Mouse (Mus musculus): Measurements from ENCODE around the gene Lrrc7. TPM values are rescaled to one million over a fixed set of nuclear protein-coding genes. Genes with fewer than 3 reads are reported as not detected.

Gene Lrrc7
- polyA plus RNA-seq, 1 experiment, result not detected

GRCm38 (mm10) chr3:158310391-158310790 lies 251.6 kb downstream of the Lrrc7 start:
- no peaks in the 10 kb centered on the region for H3K4me1 ChIP-seq (ENCODE audit: control insufficient read depth, insufficient read depth, low read length)
- WGBS, result 21% methylated on average over 2 of the region's 2 CpGs
- TF ChIP-seq POLR2A (IDR thresholded peaks at IDR 0.05; ENCODE audit: insufficient read depth, low read depth, low read length) (no peak), CTCF (IDR thresholded peaks at IDR 0.05; ENCODE audit: insufficient read depth, low read depth, low read length) (no peak)
- no peak overlapping the region for H3K4me3 ChIP-seq (ENCODE audit: insufficient read depth, low read depth, low read length)
- H3K27ac ChIP-seq (ENCODE audit: insufficient read depth, low read depth, low read length), result no peak overlapping the region

- no peak overlapping the region for H3K27ac ChIP-seq (ENCODE audit: insufficient read depth, low read depth, low read length)
- H3K4me3 ChIP-seq (ENCODE audit: insufficient read depth, low read depth, low read length), result no peak overlapping the region
- no peaks in the 10 kb centered on the region for H3K4me1 ChIP-seq (ENCODE audit: control insufficient read depth, insufficient read depth, low read length)
- no peak for TF ChIP-seq CTCF (IDR thresholded peaks at IDR 0.05; ENCODE audit: insufficient read depth, low read depth, low read length)
- no peak for TF ChIP-seq POLR2A (IDR thresholded peaks at IDR 0.05; ENCODE audit: insufficient read depth, low read depth, low read length)
These were observed 254.6 kb downstream of the Lrrc7 start for GRCm38 (mm10) chr3:158307415-158307814.

DNA sequence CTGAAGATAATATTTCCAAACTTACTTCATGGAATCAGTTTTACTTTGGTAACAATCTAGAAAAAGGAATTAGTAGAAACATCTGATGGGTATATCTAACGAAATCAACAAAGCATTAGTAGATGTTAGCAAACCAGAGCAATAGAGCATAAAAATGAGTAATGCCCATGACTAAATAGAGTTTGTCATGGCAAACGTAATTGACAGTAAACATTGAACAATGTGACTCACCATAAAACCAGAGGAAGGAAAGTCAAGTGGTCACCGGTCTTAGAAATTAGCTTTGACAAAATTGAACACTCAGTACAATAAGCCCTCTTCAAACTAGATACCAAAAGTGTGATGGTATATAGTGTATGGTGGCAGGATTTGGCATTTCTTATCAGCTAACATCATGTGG lies 263.3 kb downstream of the Lrrc7 start:
- WGBS, result 76% methylated on average over 3 of the region's 3 CpGs
- no peak for TF ChIP-seq CTCF (IDR thresholded peaks at IDR 0.05; ENCODE audit: insufficient read depth, low read depth, low read length)
- TF ChIP-seq POLR2A (IDR thresholded peaks at IDR 0.05; ENCODE audit: insufficient read depth, low read depth, low read length), result no peak
- Histone ChIP-seq H3K27ac (ENCODE audit: insufficient read depth, low read depth, low read length) (no peak overlapping the region), H3K4me3 (ENCODE audit: insufficient read depth, low read depth, low read length) (no peak overlapping the region), H3K4me1 (ENCODE audit: control insufficient read depth, insufficient read depth, low read length) (no peaks in the 10 kb centered on the region)

- TF ChIP-seq CTCF (IDR thresholded peaks at IDR 0.05; ENCODE audit: insufficient read depth, low read depth, low read length) (no peak), POLR2A (IDR thresholded peaks at IDR 0.05; ENCODE audit: insufficient read depth, low read depth, low read length) (no peak)
- Histone ChIP-seq H3K27ac (ENCODE audit: insufficient read depth, low read depth, low read length) (no peak overlapping the region), H3K4me1 (ENCODE audit: control insufficient read depth, insufficient read depth, low read length) (no peaks in the 10 kb centered on the region), H3K4me3 (ENCODE audit: insufficient read depth, low read depth, low read length) (no peak overlapping the region)
- 53% methylated on average over 5 of the region's 5 CpGs for WGBS
These were observed 267.0 kb downstream of the Lrrc7 start for GRCm38 (mm10) chr3:158295041-158295440.

GRCm38 (mm10) chr3:158284431-158284830 lies 277.6 kb downstream of the Lrrc7 start:
- no peak overlapping the region for H3K27ac ChIP-seq (ENCODE audit: insufficient read depth, low read depth, low read length)
- WGBS, result 68% methylated on average over 1 of the region's 1 CpGs
- H3K4me3 ChIP-seq (ENCODE audit: insufficient read depth, low read depth, low read length), result no peak overlapping the region
- no peaks in the 10 kb centered on the region for H3K4me1 ChIP-seq (ENCODE audit: control insufficient read depth, insufficient read depth, low read length)
- TF ChIP-seq POLR2A (IDR thresholded peaks at IDR 0.05; ENCODE audit: insufficient read depth, low read depth, low read length) (no peak), CTCF (IDR thresholded peaks at IDR 0.05; ENCODE audit: insufficient read depth, low read depth, low read length) (no peak)

DNA sequence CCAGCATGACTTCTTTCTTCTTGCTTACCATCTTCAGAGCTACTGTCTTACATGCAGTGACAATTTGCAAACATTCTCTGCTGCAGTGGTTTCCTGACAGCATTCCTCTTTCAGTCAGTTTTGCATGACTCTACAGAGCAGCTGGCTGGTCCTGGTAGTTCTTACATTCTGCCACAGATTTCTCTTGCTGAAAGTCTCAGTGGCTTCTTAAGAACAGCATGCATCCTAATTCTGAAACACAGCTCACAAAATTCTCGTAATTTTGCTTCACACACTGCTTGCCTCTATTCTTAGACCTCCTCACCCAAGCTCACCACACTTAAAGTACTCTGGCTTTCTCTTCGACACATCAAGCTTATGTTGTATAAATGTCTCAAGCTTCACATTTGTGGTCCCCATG lies 283.4 kb downstream of the Lrrc7 start:
- TF ChIP-seq CTCF (IDR thresholded peaks at IDR 0.05; ENCODE audit: insufficient read depth, low read depth, low read length) (no peak), POLR2A (IDR thresholded peaks at IDR 0.05; ENCODE audit: insufficient read depth, low read depth, low read length) (no peak)
- WGBS, result 45% methylated on average over 2 of the region's 2 CpGs
- Histone ChIP-seq H3K4me3 (ENCODE audit: insufficient read depth, low read depth, low read length) (no peak overlapping the region), H3K27ac (ENCODE audit: insufficient read depth, low read depth, low read length) (no peak overlapping the region), H3K4me1 (ENCODE audit: control insufficient read depth, insufficient read depth, low read length) (no peaks in the 10 kb centered on the region)

- H3K27ac ChIP-seq (ENCODE audit: insufficient read depth, low read depth, low read length), result no peak overlapping the region
- no peak overlapping the region for H3K4me3 ChIP-seq (ENCODE audit: insufficient read depth, low read depth, low read length)
- 100% methylated on average over 1 of the region's 1 CpGs for WGBS
- peaks cover 2% of the 10 kb centered on the region; the same call in 1 of the 2 replicates for H3K4me1 ChIP-seq (ENCODE audit: control insufficient read depth, insufficient read depth, low read length)
- no peak for TF ChIP-seq CTCF (IDR thresholded peaks at IDR 0.05; ENCODE audit: insufficient read depth, low read depth, low read length)
- TF ChIP-seq POLR2A (IDR thresholded peaks at IDR 0.05; ENCODE audit: insufficient read depth, low read depth, low read length), result no peak
These were observed 289.3 kb downstream of the Lrrc7 start for GRCm38 (mm10) chr3:158272700-158273099.

GRCm38 (mm10) chr3:158270887-158271286 lies 291.1 kb downstream of the Lrrc7 start:
- H3K27ac ChIP-seq (ENCODE audit: insufficient read depth, low read depth, low read length), result no peak overlapping the region
- WGBS, result 33% methylated on average over 1 of the region's 1 CpGs
- H3K4me3 ChIP-seq (ENCODE audit: insufficient read depth, low read depth, low read length), result no peak overlapping the region
- peaks cover 2% of the 10 kb centered on the region; the same call in 1 of the 2 replicates for H3K4me1 ChIP-seq (ENCODE audit: control insufficient read depth, insufficient read depth, low read length)
- TF ChIP-seq POLR2A (IDR thresholded peaks at IDR 0.05; ENCODE audit: insufficient read depth, low read depth, low read length), result no peak
- no peak for TF ChIP-seq CTCF (IDR thresholded peaks at IDR 0.05; ENCODE audit: insufficient read depth, low read depth, low read length)

- H3K4me1 ChIP-seq (ENCODE audit: control insufficient read depth, insufficient read depth, low read length), result no peaks in the 10 kb centered on the region
- H3K4me3 ChIP-seq (ENCODE audit: insufficient read depth, low read depth, low read length), result no peak overlapping the region
- TF ChIP-seq POLR2A (IDR thresholded peaks at IDR 0.05; ENCODE audit: insufficient read depth, low read depth, low read length) (no peak), CTCF (IDR thresholded peaks at IDR 0.05; ENCODE audit: insufficient read depth, low read depth, low read length) (no peak)
- H3K27ac ChIP-seq (ENCODE audit: insufficient read depth, low read depth, low read length), result no peak overlapping the region
These were observed 309.4 kb downstream of the Lrrc7 start for GRCm38 (mm10) chr3:158252576-158252975.

GRCm38 (mm10) chr3:158247672-158248071 lies 314.3 kb downstream of the Lrrc7 start:
- peak overlapping the region; percentile 75; the same call in 1 of the 2 replicates for H3K27ac ChIP-seq (ENCODE audit: insufficient read depth, low read depth, low read length)

More at GRCm38 (mm10) chr3:158247672-158248071, 314.3 kb downstream of the Lrrc7 start:
- Histone ChIP-seq H3K4me3 (ENCODE audit: insufficient read depth, low read depth, low read length) (no peak overlapping the region), H3K4me1 (ENCODE audit: control insufficient read depth, insufficient read depth, low read length) (no peaks in the 10 kb centered on the region)
- 25% methylated on average over 1 of the region's 1 CpGs for WGBS
- no peak for TF ChIP-seq CTCF (IDR thresholded peaks at IDR 0.05; ENCODE audit: insufficient read depth, low read depth, low read length)
- TF ChIP-seq POLR2A (IDR thresholded peaks at IDR 0.05; ENCODE audit: insufficient read depth, low read depth, low read length), result no peak

Measured in olfactory bulb, adult 2 months (tissue).